ENCODE assay signal across 8 mouse cellular contexts in genomic region chr5:124628448-124629363, GRCm38 (mm10). TPM values are rescaled to one million over a fixed set of nuclear protein-coding genes. Genes with fewer than 3 reads are reported as not detected.
DNase-seq lines count a peak whose midpoint lies in the region; ATAC-seq lines count a peak whose summit lies in the region.

Atp6v0a2 (plus strand) TSS chr5:124628576.

- H3K27me3 ChIP-seq in hindbrain, embryonic 13.5 days, result no peaks in the 10 kb centered on the region

- under 1% methylated on average over 56 of the region's 58 CpGs for WGBS in hindbrain, embryonic 13.5 days

- H3K36me3 ChIP-seq in hindbrain, embryonic 13.5 days, result peaks cover 22% of the 10 kb centered on the region

- H3K4me3 ChIP-seq in hindbrain, embryonic 13.5 days, result peak within 1 kb of the TSS; percentile 98

- H3K4me1 ChIP-seq in hindbrain, embryonic 13.5 days (replicated peaks), result peaks cover 21% of the 10 kb centered on the region

- peak; percentile 95 for ATAC-seq in hindbrain, embryonic 13.5 days (ENCODE audit: low FRiP score)

- H3K27ac ChIP-seq in hindbrain, embryonic 13.5 days, result peak within 1 kb of the TSS; percentile 70

- H3K9me3 ChIP-seq in hindbrain, embryonic 13.5 days, result no peaks in the 10 kb centered on the region

- H3K9ac ChIP-seq in hindbrain, embryonic 13.5 days, result peak within 1 kb of the TSS; percentile 96

- H3K4me2 ChIP-seq in hindbrain, embryonic 13.5 days, result peak within 1 kb of the TSS; percentile 92

- peak; percentile 94 for DNase-seq in NIH3T3 (ENCODE audit: low read depth)
- DNase-seq in cerebellum, postnatal 10 days, result peak; percentile 98 to 99
- DNase-seq in frontal cortex, postnatal 14 days (ENCODE audit: low spot score in 2 of 2), result peak; percentile 86 to 95
- DNase-seq in layer of hippocampus, postnatal 25 days (ENCODE audit: extremely low spot score in 1 of 2, low spot score in 1 of 2), result peak; percentile 89 to 92
- DNase-seq in lung, postnatal 25 days (ENCODE audit: low spot score), result peak; percentile 95
- peak; percentile 95 for DNase-seq in retina, embryonic 14.5 days (ENCODE audit: low spot score)
- peak; percentile 99 for DNase-seq in thymus, postnatal 4 days

RNA-seq across cellular contexts. Expression of gene Atp6v0a2, which starts in this region (rescaled TPM):
- 41.4 and 43.1 TPM in 2 replicates for polyA plus RNA-seq in hindbrain, embryonic 13.5 days (2015; fragmentation: Nextera tagmentation; extraction: Ambion mirVana)
- total RNA-seq in layer of hippocampus, postnatal 25 days (2021), result 10 to 100 TPM; 53.5 to 68.2 TPM

Comparison
In these comparisons a context has a peak if more than half of its experiments do, and no peak if none do; other contexts are left out.
1. Peak in every context shown above with its lines: DNase-seq, ATAC-seq, H3K4me3 ChIP-seq and H3K27ac ChIP-seq.